ENCODE assay signal across 13 mouse cellular contexts in the genomic region with DNA sequence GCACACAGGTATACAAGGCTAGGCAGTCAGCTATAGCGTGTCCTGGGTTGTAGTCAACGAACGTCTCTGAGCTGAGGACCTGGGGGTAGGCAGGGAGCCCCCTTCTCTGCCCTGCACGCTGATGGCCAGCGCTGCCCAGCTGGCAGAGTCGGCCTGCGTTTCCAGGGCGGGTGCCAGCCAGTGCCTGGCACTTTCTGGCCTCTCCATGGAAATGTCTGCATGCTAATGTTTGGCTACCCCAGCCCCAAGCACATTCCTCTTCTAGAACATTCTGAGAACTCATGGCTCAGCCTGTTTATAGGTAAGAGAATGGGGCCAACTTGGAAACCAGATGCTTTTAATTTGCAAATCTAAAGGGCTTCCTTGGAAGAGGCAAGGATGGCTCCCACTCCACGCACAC.
A peak's percentile ranks its signal among the peaks of the same experiment; 100 is the strongest.
DNase-seq lines count a peak whose midpoint lies in the region; ATAC-seq and TF ChIP-seq lines count a peak whose summit lies in the region.
"Had no signal": no experiment of that assay in that cellular context is flagged by ENCODE, and none has a peak within 500 bp of the region (broad histone marks: within the 10 kb centered on the region; RNA-seq: fewer than 3 reads in every experiment).

No protein-coding gene starts in this region.

- peaks cover 22% of the 10 kb centered on the region for H3K27me3 ChIP-seq in heart, embryonic 11.5 days (ENCODE audit: control insufficient read depth, insufficient read depth, low read length)
- H3K27me3 ChIP-seq in lung, embryonic 16.5 days (ENCODE audit: control insufficient read depth, insufficient read depth, low read depth, low read length) = no peaks in the 10 kb centered on the region; the same call in 1 of the 2 replicates

- TF ChIP-seq POLR2A in lung, adult 2 months (IDR thresholded peaks at IDR 0.05; ENCODE audit: borderline replicate concordance, extremely low read depth, low read depth, low read length) = no peak

- H3K9me3 ChIP-seq in heart, embryonic 11.5 days (replicated peaks; ENCODE audit: control insufficient read depth, low read length) = no peaks in the 10 kb centered on the region
- H3K9me3 ChIP-seq in lung, embryonic 16.5 days (ENCODE audit: control insufficient read depth, low read length) = no peaks in the 10 kb centered on the region
- H3K9me3 ChIP-seq: hindbrain, embryonic 12.5 days; limb, embryonic 12.5 days; midbrain, embryonic 13.5 days; neural tube, embryonic 13.5 days had no signal

- H3K9ac ChIP-seq in heart, embryonic 11.5 days (ENCODE audit: low read depth, low read length) = no peak overlapping the region
- H3K9ac ChIP-seq in lung, embryonic 16.5 days (ENCODE audit: low read length) = no peak overlapping the region
- H3K9ac ChIP-seq: hindbrain, embryonic 12.5 days; limb, embryonic 12.5 days; lung, embryonic 14.5 days; midbrain, embryonic 13.5 days; neural tube, embryonic 13.5 days had no signal

- H3K4me1 ChIP-seq in heart, embryonic 11.5 days (ENCODE audit: control insufficient read depth, insufficient read depth, low read length) = peaks cover 27% of the 10 kb centered on the region
- H3K4me1 ChIP-seq in lung, embryonic 16.5 days (replicated peaks; ENCODE audit: control insufficient read depth, insufficient read depth, low read length) = peaks cover 7% of the 10 kb centered on the region; the same call in 1 of the 2 replicates
- peaks cover 3% of the 10 kb centered on the region; the same call in 1 of the 2 replicates for H3K4me1 ChIP-seq in lung, adult 2 months (ENCODE audit: control insufficient read depth, insufficient read depth, low read length)
- H3K4me1 ChIP-seq: midbrain, embryonic 13.5 days had no signal

- H3K4me3 ChIP-seq in heart, embryonic 11.5 days (ENCODE audit: low read depth, low read length) = no peak overlapping the region
- no peak overlapping the region for H3K4me3 ChIP-seq in lung, embryonic 16.5 days (ENCODE audit: low read length)
- no peak overlapping the region for H3K4me3 ChIP-seq in lung, adult 2 months (replicated peaks; ENCODE audit: extremely low read depth, low read depth, low read length)
- H3K4me3 ChIP-seq: hindbrain, embryonic 12.5 days; limb, embryonic 12.5 days; midbrain, embryonic 13.5 days; neural tube, embryonic 13.5 days had no signal

- WGBS in heart, embryonic 11.5 days (ENCODE audit: insufficient replicate concordance) = 89% methylated on average over 9 of the region's 9 CpGs
- 82% methylated on average over 9 of the region's 9 CpGs for WGBS in lung, embryonic 16.5 days
- 80% methylated on average over 9 of the region's 9 CpGs for WGBS in lung, adult 2 months

- H3K36me3 ChIP-seq in heart, embryonic 11.5 days (ENCODE audit: control insufficient read depth, insufficient read depth, low read length) = no peaks in the 10 kb centered on the region
- H3K36me3 ChIP-seq in lung, embryonic 16.5 days (ENCODE audit: control insufficient read depth, insufficient read depth, low read length) = no peaks in the 10 kb centered on the region
- H3K36me3 ChIP-seq: hindbrain, embryonic 12.5 days; midbrain, embryonic 13.5 days; neural tube, embryonic 13.5 days had no signal

- ATAC-seq in heart, embryonic 11.5 days (replicated peaks; ENCODE audit: insufficient number of reproducible peaks, low FRiP score, low TSS enrichment) = no peak
- no peak for ATAC-seq in lung, embryonic 16.5 days (ENCODE audit: low read depth)
- ATAC-seq: midbrain, embryonic 13.5 days had no signal

- no peak overlapping the region for H3K4me2 ChIP-seq in heart, embryonic 11.5 days
- H3K4me2 ChIP-seq in lung, embryonic 16.5 days (ENCODE audit: low read depth, low read length) = no peak overlapping the region
- H3K4me2 ChIP-seq: hindbrain, embryonic 12.5 days; limb, embryonic 12.5 days; lung, embryonic 14.5 days; midbrain, embryonic 13.5 days; neural tube, embryonic 13.5 days had no signal

- no peak for TF ChIP-seq CTCF in lung, adult 2 months (IDR thresholded peaks at IDR 0.05; ENCODE audit: insufficient read depth, low read length)

- no peak overlapping the region for H3K27ac ChIP-seq in heart, embryonic 11.5 days (ENCODE audit: low read depth, low read length)
- H3K27ac ChIP-seq in lung, embryonic 16.5 days (ENCODE audit: low read length) = peak overlapping the region; percentile 12; the same call in 1 of the 2 replicates
- H3K27ac ChIP-seq: hindbrain, embryonic 12.5 days; limb, embryonic 12.5 days; midbrain, embryonic 13.5 days; neural tube, embryonic 13.5 days had no signal

- intact Hi-C loops in heart, postnatal 36 days (cut with DNase I) = loop anchor here (5.0 kb wide), 1 partner anchor 47 kb away; no protein-coding TSS in a partner anchor

- peak; percentile 40 to 49 for DNase-seq in heart, adult 18-20 months
- no peak for DNase-seq in lung, adult 2 months
- DNase-seq in heart, postnatal 36 days = peak; percentile 18 to 42
- peak; percentile 42 to 50 for DNase-seq in layer of hippocampus, postnatal 10 days (ENCODE audit: low spot score in 2 of 2)
- DNase-seq in urinary bladder, postnatal 36 days (ENCODE audit: low spot score in 2 of 2) = no peak
- DNase-seq: lung, embryonic 14.5 days; thymus, postnatal 25 days had no signal

Comparison
In these comparisons a context has a peak if more than half of its experiments do, and no peak if none do; other contexts are left out.
1. DNase-seq: peak in heart, adult 18-20 months (2 of 2), heart, postnatal 36 days (2 of 2) and layer of hippocampus, postnatal 10 days (2 of 2); none in lung, adult 2 months (single experiment) and urinary bladder, postnatal 36 days (0 of 2).